Mouse (Mus musculus): ENCODE measurements around the gene Aig1.

Gene Aig1

DNA sequence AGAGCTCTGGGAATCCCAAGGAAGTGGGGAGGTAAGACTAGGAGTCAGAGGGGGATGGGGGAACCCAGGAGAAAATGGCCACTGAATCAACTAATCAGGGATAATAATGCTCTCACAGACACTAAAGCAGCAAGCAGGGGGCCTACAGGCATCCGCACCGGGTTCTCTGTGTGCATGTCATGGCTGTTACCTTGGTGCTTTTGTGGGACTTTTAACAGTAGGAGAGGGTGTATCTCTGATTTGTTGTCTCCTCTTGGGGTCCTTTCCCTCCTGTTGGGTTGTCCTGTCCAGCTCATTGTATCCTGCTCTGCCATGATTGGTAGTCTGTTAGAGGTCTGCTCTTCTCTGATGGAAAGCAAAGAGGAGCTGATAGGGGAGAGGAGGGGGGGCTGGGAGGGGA is 19.6 kb downstream of the Aig1 start:
- DNase-seq: no peak

GRCm38 (mm10) chr10:13844864-13845263 is 23.9 kb downstream of the Aig1 start:
- DNase-seq: no peak

DNA sequence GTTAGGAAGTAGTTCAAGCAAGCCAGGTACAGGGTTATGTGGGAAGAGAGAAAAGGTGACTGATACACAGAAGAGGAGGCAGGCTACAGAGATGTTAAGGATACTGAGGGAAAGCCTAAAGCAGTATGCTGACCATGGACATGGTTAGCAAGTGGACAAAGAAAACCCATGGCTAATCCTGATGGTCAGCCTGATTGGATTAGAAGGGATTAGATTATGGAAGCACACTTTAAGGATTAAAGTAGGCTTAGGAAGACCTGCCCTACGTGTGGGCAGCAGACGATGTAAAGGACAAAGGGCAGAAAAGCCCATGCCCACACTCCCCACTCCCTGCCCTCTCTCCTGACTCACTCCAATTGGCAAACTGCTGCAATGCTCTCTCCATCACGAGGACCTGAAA is 25.0 kb downstream of the Aig1 start:
- DNase-seq: no peak

DNA sequence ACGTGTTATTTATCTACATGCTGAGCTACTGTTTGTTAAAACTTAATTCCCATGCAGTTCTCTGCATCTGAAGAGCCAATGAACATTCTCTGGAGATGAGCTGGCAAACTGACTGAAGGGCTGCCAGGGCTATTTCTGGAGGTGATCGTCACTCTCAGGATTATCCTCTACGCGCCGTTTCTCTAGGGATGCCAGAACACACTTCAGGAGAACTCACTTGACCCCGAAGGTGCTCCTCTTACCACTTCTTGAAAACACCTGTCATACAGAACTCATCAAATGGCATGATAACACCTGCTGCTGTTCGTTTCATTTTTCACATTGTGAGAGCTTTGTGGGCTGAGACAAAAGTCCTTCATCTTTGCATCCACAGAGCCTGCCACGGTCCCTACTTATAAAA is 25.9 kb downstream of the Aig1 start:
- DNase-seq: no peak

GRCm38 (mm10) chr10:13838511-13839126 is 30.2 kb downstream of the Aig1 start:
- no peak for DNase-seq

GRCm38 (mm10) chr10:13837709-13838456 is 30.9 kb downstream of the Aig1 start:
- no peak for DNase-seq

DNA sequence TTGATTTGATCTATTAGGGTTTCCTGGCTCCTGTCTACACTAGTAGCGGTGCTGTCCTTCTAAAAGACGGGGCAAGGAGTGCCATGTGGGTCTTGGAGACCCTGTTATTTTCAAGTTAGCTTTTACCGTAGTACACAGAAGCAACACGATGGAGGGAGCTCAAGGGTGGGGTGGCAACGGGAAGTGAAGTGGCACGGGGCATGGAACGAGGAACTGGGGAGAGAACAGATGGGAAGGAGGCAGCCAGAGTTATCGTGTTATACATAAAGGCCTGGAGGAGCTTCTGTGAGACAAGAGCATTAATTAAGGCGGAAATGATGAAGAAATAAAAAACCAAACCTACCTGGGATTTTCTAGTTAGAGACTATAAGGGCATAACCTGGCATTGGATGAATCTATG is 31.8 kb downstream of the Aig1 start:
- DNase-seq: no peak

GRCm38 (mm10) chr10:13835737-13836475 is 32.9 kb downstream of the Aig1 start:
- no peak for DNase-seq

GRCm38 (mm10) chr10:13834056-13834455 is 34.7 kb downstream of the Aig1 start:
- no peak for DNase-seq

GRCm38 (mm10) chr10:13833066-13833566 is 35.7 kb downstream of the Aig1 start:
- DNase-seq: no peak

GRCm38 (mm10) chr10:13832546-13833033 is 36.2 kb downstream of the Aig1 start:
- DNase-seq: no peak

GRCm38 (mm10) chr10:13827150-13827549 is 41.6 kb downstream of the Aig1 start:
- no peak for DNase-seq

DNA sequence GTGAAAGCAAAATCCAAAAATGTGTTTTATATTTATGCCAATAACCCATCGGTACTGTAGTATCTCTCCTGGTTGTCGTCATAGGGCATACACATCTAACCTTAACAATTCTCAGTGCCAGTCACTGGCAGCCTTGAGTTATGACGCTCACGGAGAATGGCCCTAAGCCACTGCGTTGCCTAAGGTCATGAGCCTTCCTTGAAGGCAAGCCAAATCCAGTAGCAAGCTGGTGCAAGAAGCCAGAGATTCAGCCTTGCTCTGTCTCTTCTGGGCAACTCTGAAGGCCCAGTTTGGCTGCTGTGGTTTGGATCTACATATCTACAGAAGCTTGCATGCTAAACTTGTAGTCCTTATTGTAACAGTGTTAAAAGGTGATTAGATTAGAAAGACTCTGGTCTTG is 55.2 kb downstream of the Aig1 start:
- no peak for DNase-seq

- no peak for DNase-seq
Observed at GRCm38 (mm10) chr10:13808291-13808690, 60.5 kb downstream of the Aig1 start.

- DNase-seq: no peak
Observed at GRCm38 (mm10) chr10:13806806-13807205, 62.0 kb downstream of the Aig1 start.

- no peak for DNase-seq
Observed at GRCm38 (mm10) chr10:13801296-13801695, 67.5 kb downstream of the Aig1 start.

- no peak for DNase-seq
Observed at GRCm38 (mm10) chr10:13793458-13793857, 75.3 kb downstream of the Aig1 start.

DNA sequence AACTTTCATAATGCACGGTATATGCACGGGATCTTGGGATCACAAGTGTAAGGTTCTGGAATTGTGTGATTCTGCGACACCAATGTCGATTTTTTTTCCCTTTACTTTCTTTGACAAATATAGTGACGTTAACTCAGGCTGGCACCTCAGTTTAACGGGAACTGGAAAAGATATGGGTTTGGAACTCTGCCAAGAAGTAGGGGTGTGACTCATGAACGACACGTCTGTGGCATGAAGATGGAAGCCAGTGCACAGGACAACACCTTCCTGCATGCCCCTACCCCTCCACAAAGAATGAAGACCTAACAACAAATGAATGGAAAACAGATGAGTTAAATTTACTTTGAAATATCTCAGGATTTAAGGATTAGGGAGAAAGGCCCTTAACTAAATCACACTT is 76.0 kb downstream of the Aig1 start:
- no peak for DNase-seq

DNA sequence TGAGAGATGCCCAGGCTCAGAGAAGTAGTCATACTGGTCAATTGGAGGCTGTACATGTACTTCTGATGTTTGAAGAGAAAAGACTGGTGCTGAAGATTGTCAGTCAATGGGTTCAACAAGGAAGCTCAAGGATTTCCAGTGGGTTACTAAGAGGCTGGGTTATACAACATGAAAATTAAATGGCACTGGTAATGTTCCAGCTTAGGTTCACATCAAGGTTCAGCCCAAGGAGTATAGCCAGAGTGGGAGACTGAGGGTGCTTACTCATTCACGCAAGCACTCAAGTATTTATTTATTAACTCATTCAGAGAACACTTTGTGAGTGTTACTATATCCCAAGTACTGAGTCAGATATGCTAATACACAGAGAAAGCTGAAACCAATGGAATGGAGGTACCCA is 79.2 kb downstream of the Aig1 start:
- no peak for DNase-seq

- no peak for DNase-seq
Observed at GRCm38 (mm10) chr10:13788057-13788456, 80.7 kb downstream of the Aig1 start.

DNA sequence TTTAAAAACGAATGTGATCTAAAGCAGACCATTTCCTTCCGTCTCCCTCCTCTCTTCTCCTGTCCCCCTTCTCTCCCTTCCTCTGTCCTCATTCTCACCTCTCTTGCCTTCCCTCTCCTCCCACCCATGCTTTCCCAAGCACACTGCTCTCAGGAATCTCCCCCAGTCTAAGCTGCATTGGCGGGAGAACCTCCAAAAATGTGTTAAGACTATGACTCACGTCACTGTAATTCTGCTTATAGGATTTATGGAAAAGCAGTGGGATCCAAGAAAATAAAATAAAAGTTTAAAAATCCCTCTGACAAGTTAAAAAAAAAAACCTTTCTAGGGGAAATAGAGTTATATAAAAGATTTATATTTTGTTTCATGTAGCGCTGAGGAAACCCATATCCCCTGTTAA is 86.0 kb downstream of the Aig1 start:
- no peak for DNase-seq

DNA sequence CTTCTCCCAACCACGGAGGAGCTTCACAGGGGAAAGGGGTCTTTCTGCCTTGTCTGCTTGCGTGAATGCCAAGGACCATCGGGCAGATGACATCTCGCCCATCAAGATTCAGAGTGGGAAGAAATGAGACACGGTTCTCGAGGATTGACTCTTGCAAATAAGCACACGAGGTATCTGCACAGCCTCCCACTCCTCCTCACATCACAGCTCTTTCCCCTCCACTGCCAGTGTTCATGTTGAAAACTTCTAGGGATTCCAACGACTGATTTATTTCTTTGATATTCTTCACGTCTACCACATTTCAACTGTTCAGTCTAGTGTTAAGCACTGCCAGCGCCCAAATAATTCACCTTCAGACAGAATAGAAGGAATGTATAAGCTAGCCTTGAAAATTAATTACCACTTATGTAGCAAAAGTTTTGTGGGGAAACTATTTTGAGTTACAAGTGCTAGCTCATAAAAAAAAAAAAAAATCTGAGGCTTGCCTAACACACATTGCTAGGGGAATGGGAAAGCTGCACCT is 86.5 kb downstream of the Aig1 start:
- DNase-seq: no peak

- no peak for DNase-seq
Observed at GRCm38 (mm10) chr10:13776014-13776413, 92.8 kb downstream of the Aig1 start.

DNA sequence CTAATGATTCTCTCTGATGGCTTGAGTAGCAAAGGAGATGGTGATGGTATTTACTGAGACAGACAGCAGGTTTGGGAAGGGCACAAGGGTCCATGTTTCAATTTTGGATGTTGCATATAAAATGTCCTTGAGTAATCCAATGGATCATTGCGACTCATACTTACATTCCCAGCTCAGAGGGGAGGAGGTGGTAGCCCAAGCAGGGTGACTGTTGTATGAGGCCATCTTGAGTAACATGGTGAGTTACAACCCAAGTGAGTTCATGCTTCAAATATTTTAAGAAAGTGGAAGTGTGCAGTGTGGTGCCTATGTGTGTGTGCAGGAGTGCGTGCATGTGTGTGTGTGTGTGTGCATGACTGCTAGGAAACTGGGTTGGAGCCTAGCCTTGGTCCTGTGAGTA is 93.4 kb downstream of the Aig1 start:
- no peak for DNase-seq
